Mouse (Mus musculus) MEL (cell line): Measurements from ENCODE around the gene Focad.

Source experiments
- CTCF ChIP-seq, 3 experiments: IDR thresholded peaks in 2 of 3; conservative IDR thresholded peaks in 1 of 3; 2 replicates each; pipeline ENCODE4 v1.5.1; 2011 to 2012; ENCODE audit warnings: low read length in 3 of 3, low read depth in 2 of 3, mild to moderate bottlenecking in 2 of 3, improper control_type of control experiment in 1 of 3, inconsistent platforms in 1 of 3, mixed read lengths in 1 of 3, moderate library complexity in 1 of 3; ENCODE audit not compliant: control insufficient read depth in 1 of 3, insufficient read depth in 1 of 3, poor library complexity in 1 of 3, severe bottlenecking in 1 of 3
- ELF1 ChIP-seq: IDR thresholded peaks from 2 replicates; pipeline ENCODE4 v1.6.1; 2014; ENCODE audit warnings: low read depth, mild to moderate bottlenecking, inconsistent platforms, low read length, improper control_type of control experiment, moderate library complexity
- EP300 ChIP-seq, 2 experiments: IDR thresholded peaks; 2 replicates each; pipeline ENCODE4 v1.6.1; 2011; ENCODE audit warnings: improper control_type of control experiment in 2 of 2, low read length in 2 of 2, low read depth in 1 of 2, mild to moderate bottlenecking in 1 of 2
- MAFK ChIP-seq: IDR thresholded peaks from 2 replicates; pipeline ENCODE4 v1.6.1; 2011; ENCODE audit warnings: low read depth, mild to moderate bottlenecking, low read length, improper control_type of control experiment, borderline replicate concordance
- MAX ChIP-seq: IDR thresholded peaks from 2 replicates; pipeline ENCODE4 v1.6.1; 2011; ENCODE audit warnings: low read length, improper control_type of control experiment
- MAZ ChIP-seq: IDR thresholded peaks from 2 replicates; pipeline ENCODE4 v1.6.1; 2012; ENCODE audit warnings: low read depth, mild to moderate bottlenecking, inconsistent platforms, low read length, improper control_type of control experiment
- POLR2A ChIP-seq, 2 experiments: IDR thresholded peaks; 2 replicates each; pipeline ENCODE4 v1.6.1; 2011 to 2012; ENCODE audit warnings: low read length in 2 of 2, mild to moderate bottlenecking in 2 of 2, control low read depth in 1 of 2, improper control_type of control experiment in 1 of 2, low read depth in 1 of 2, moderate library complexity in 1 of 2; ENCODE audit not compliant: control insufficient read depth in 1 of 2, insufficient read depth in 1 of 2, poor library complexity in 1 of 2
- POLR2AphosphoS2 ChIP-seq: IDR thresholded peaks from 2 replicates; pipeline ENCODE4 v1.6.1; 2011; ENCODE audit warnings: low read length, improper control_type of control experiment
- RAD21 ChIP-seq: IDR thresholded peaks from 2 replicates; pipeline ENCODE4 v1.6.1; 2011; ENCODE audit warnings: mild to moderate bottlenecking, low read depth, low read length, improper control_type of control experiment
- SMC3 ChIP-seq: IDR thresholded peaks from 2 replicates; pipeline ENCODE4 v1.6.1; 2011; ENCODE audit warnings: low read depth, low read length, improper control_type of control experiment
- TCF12 ChIP-seq: IDR thresholded peaks from 2 replicates; pipeline ENCODE4 v1.6.1; 2014; ENCODE audit warnings: low read depth, mild to moderate bottlenecking, inconsistent platforms, low read length, improper control_type of control experiment, moderate library complexity
- ZC3H11A ChIP-seq: IDR thresholded peaks from 2 replicates; pipeline ENCODE4 v1.6.1; 2012; ENCODE audit warnings: low read depth, mild to moderate bottlenecking, inconsistent platforms, low read length, improper control_type of control experiment
- ZKSCAN1 ChIP-seq: IDR thresholded peaks from 2 replicates; pipeline ENCODE4 v1.6.1; 2012; ENCODE audit warnings: low read depth, mild to moderate bottlenecking, inconsistent platforms, low read length, improper control_type of control experiment, moderate library complexity
- ZMIZ1 ChIP-seq: IDR thresholded peaks from 2 replicates; pipeline ENCODE4 v1.6.1; 2012; ENCODE audit warnings: low read depth, mild to moderate bottlenecking, inconsistent platforms, low read length, improper control_type of control experiment, moderate library complexity

DNA sequence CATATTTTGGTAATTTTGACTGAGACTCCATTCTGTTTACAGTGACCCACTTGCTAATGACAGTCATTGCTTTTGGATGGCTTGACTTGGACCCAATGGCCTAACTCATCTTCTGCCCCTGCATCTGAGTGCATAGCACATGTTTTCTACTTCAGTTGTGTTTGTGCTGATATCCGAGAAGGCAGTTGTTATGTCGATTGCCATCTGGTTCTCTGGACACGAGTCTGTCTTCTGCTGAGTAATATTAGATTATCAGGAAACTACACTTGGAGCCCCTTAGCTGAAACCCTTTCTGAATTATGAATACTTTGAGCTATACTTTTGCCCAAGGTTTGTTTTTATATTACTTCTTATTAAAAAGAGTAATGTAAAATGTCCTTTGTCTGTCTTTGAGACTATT is 22.9 kb downstream of the Focad start:
- TF ChIP-seq POLR2A (IDR thresholded peaks at IDR 0.05; ENCODE audit: control insufficient read depth in 1 of 2, insufficient read depth in 1 of 2, low read depth in 1 of 2, low read length in 2 of 2, poor library complexity in 1 of 2) (no peak), CTCF (IDR thresholded peaks at IDR 0.05 in 2 of 3, conservative IDR thresholded peaks at IDR 0.05 in 1 of 3; ENCODE audit: control insufficient read depth in 1 of 3, insufficient read depth in 1 of 3, low read depth in 2 of 3, low read length in 3 of 3, poor library complexity in 1 of 3, severe bottlenecking in 1 of 3) (no peak), MAFK (peak; percentile 56; the same call in 1 of the 2 replicates), MAZ (no peak), RAD21 (no peak), EP300 (IDR thresholded peaks at IDR 0.05; ENCODE audit: low read depth in 1 of 2, low read length in 2 of 2) (peak; percentile 91 to 94), SMC3 (no peak), POLR2AphosphoS2 (no peak), ZMIZ1 (no peak), ELF1 (0 out of 2 replicates have a peak, but pooled peaks have one; percentile 2), TCF12 (peak; percentile 93), ZC3H11A (no peak), MAX (peak; percentile 86), ZKSCAN1 (no peak)
